Mouse (Mus musculus) gastrocnemius, postnatal 25 days (tissue): ENCODE results near the gene Rnf157. TPM values are rescaled to one million over a fixed set of nuclear protein-coding genes. Genes with fewer than 3 reads are reported as not detected.

Experiments
- DNase-seq: peaks from one replicate; pipeline ENCODE4 v3.0.0; 2022
- total RNA-seq, 2 experiments: library from RNA; stranded (reverse); gene quantifications; 1 replicate in 1 of 2; 2 replicates in 1 of 2; pipeline ENCODE4 v1.2.3; 2021

The Rnf157 gene
- total RNA-seq, 2 experiments from 2014 or later = 21.8 to 31.4 TPM

DNA sequence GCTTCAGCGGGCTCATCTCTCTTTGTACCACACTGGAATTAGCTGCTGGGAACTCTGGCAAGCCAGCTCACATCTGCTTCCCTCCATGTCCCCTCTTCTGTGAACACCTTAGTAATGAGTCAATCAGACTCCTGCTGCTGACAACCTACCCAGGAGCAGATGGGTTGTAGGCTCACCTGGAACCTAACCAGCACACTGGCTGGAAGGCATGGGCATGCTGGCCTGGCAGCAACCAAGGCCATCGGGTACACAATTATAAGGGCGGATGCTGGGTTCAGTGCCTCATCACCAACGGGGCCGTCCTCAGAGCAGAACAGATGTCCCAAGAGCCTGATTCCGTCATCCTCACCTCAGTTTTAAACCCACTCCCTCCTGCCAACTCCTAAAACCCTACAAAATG is 114.2 kb downstream of the Rnf157 start:
- no peak for DNase-seq

DNA sequence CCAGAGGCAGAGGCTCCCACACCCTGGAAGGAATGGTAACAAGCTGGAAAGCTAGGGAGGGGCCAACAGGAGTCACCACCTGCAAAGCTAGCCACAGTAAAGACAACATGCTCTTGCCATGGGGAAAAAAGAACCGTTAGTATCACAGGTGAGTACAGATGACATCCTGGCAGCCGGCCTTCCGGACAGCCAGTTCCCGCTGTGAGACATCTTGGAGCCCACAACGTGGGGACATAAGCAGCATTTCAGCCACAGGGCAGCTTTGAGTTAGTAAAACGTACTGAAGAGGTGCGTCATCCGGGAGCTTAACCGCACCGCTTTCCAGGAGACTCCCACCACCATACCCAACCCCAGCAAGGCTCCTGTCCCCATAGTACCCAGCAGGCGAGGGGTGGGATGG is 114.6 kb downstream of the Rnf157 start:
- DNase-seq = no peak

DNA sequence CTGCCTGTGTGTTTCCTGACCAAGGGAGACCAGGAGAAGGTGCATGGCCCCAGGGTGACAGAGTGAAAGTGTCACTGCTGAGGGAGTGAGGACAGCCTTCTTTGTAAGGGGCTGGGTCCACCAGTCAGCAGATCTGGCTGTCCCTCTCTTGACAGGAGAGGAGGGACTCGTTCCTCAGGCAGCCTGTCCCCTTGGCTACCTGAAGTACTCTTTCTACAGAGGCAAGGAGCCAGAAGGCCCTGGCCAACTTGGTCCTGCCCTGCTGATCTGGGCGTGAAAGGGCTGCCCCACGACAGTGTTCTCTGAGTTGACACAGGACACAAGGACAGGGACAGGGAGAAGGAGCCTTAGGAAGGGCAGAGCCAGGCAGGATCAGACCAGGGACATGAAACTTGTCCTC is 115.8 kb downstream of the Rnf157 start:
- DNase-seq = no peak

GRCm38 (mm10) chr11:116296191-116296734 is 116.6 kb downstream of the Rnf157 start:
- DNase-seq = no peak

GRCm38 (mm10) chr11:116294319-116294718 is 118.5 kb downstream of the Rnf157 start:
- no peak for DNase-seq

- no peak for DNase-seq
These were observed 119.2 kb downstream of the Rnf157 start for GRCm38 (mm10) chr11:116293538-116294137.

DNA sequence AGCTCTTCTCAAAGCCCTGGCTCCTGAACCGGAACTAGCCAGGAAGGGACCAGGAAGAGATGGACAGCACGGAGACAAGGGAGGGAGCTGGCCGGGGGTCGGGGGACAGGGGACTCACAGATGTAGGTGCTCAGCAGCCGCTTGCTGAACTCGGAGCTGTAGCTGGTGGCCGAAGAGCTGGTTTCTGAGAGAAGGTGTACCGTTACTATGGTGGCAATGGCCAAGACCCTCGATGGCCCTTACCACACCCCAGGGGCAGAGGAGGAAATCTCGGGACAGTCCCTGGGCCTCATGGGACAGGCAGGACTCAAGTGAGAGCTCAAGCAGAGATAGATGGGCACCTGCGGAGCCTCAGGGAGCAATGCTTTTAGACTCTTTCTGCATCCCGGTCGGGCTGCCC is 120.4 kb downstream of the Rnf157 start:
- no peak for DNase-seq

DNA sequence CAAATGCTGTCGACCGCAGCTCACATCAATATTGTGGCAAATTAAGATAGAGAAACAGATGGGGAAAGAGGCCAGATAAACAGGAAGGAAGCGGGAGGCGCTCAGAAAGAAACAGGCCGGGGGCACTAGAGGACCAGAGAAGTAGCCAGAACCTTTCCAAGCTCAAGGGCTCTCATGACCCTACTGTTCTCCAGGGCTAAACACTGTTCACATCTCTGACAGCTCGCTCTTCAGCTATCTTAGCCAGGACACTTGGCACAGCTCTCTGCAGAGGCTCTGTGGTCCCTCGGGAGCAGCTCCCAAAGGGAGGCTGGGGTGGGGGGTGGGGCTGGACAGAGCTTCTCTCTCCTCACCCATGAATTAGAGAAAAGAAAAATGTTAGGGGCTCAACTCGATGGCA is 122.3 kb downstream of the Rnf157 start:
- no peak for DNase-seq

DNA sequence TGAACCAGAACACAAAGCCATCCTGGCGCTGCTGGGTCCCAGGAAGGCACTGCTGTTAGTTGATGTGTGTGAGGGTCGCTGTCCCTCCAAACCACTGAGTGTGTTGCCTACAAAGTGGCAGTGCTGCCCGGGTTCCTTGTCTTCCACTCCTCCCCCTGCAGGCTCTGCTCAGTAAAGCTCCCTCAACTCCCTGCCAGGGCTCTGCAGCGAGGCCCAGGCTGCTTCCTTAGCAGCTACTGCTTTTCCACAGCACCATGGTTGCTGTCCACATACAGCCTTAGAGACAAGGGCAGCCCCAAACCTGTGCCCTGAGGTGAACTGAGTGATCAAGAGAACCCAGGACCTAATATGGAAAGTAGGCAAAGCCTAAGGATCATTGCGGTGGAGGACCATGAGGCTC is 125.5 kb downstream of the Rnf157 start:
- no peak for DNase-seq

Other genes starting within 250 kb of the Rnf157 start
- gene Fbf1, start 244.9 kb downstream of the Rnf157 start, total RNA-seq = 10 to 100 TPM in 1 of 2 experiments, 1 to 10 TPM in 1; 8.8 to 11.4 TPM
- gene Ten1, start 214.2 kb downstream of the Rnf157 start, total RNA-seq = 10 to 100 TPM; 19.9 to 22.5 TPM
- 10 to 100 TPM; 56.1 to 73.6 TPM for gene Acox1, start 214.0 kb downstream of the Rnf157 start, total RNA-seq
- under 1 TPM; 0.05 to 0.13 TPM for gene Evpl, start 175.0 kb downstream of the Rnf157 start, total RNA-seq
- gene Srp68, start 138.8 kb downstream of the Rnf157 start, total RNA-seq = 10 to 100 TPM; 65.8 to 75.9 TPM
- under 1 TPM in 1 of 2 experiments, not detected in 1; 0.31 TPM for gene Galr2, start 132.1 kb downstream of the Rnf157 start, total RNA-seq
- 10 to 100 TPM; 66.5 to 69.1 TPM for gene Exoc7, start 105.8 kb downstream of the Rnf157 start, total RNA-seq
- under 1 TPM in 1 of 2 experiments, not detected in 1; 0.27 TPM for gene Foxj1, start 77.6 kb downstream of the Rnf157 start, total RNA-seq
- gene Ubald2, start 21.1 kb upstream of the Rnf157 start, total RNA-seq = 10 to 100 TPM; 35.9 to 40.4 TPM
- gene Qrich2, start 53.2 kb upstream of the Rnf157 start, total RNA-seq = not detected
- 10 to 100 TPM; 17.0 to 18.9 TPM for gene Prpsap1, start 81.2 kb upstream of the Rnf157 start, total RNA-seq
- gene Sphk1, start 117.9 kb upstream of the Rnf157 start, total RNA-seq = 1 to 10 TPM in 1 of 2 experiments, under 1 TPM in 1; 0.94 to 2.0 TPM
- 10 to 100 TPM; 17.9 to 20.4 TPM for gene Ube2o, start 168.4 kb upstream of the Rnf157 start, total RNA-seq
- not detected for gene Aanat, start 173.4 kb upstream of the Rnf157 start, total RNA-seq
- gene Rhbdf2, start 214.0 kb upstream of the Rnf157 start, total RNA-seq = 1 to 10 TPM; 6.3 to 7.5 TPM
- under 1 TPM in 1 of 2 experiments, not detected in 1; 0.35 TPM for gene Prcd, start 240.5 kb upstream of the Rnf157 start, total RNA-seq
- gene Cygb, start 241.3 kb upstream of the Rnf157 start, total RNA-seq = 10 to 100 TPM in 1 of 2 experiments, 1 to 10 TPM in 1; 7.5 to 14.7 TPM